In the genomic region with DNA sequence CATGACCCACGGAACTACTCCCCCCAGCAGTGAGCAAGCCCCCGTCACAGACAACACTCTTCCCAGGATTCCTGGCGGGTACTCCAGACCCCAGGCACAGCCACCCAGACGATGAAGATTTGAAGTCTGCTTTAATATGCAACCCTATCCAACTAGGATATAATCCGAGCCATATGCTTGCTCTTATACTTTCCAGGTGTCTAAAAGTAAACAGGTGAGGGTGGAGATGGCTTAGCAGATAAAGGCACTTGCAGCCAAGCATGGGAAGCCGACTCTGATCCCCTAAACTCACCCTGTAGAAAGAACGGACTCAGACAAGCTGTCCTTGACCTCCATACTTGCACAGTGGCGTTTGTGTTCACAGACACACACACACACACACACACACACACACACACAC, we compare ENCODE assay signal across 27 mouse cellular contexts. TPM values are rescaled to one million over a fixed set of nuclear protein-coding genes. Genes with fewer than 3 reads are reported as not detected.
A peak's percentile ranks its signal among the peaks of the same experiment; 100 is the strongest.
DNase-seq lines count a peak whose midpoint lies in the region; ATAC-seq lines count a peak whose summit lies in the region.
"Had no signal": no experiment of that assay in that cellular context is flagged by ENCODE, and none has a peak within 500 bp of the region (broad histone marks: within the 10 kb centered on the region; RNA-seq: fewer than 3 reads in every experiment).

No protein-coding gene starts in this region.

- H3K4me1 ChIP-seq in forebrain, embryonic 10.5 days: peaks cover 51% of the 10 kb centered on the region
- H3K4me1 ChIP-seq in forebrain, embryonic 16.5 days (replicated peaks; ENCODE audit: control insufficient read depth, insufficient read depth, low read length): peaks cover 12% of the 10 kb centered on the region
- H3K4me1 ChIP-seq in midbrain, embryonic 11.5 days (ENCODE audit: control insufficient read depth, insufficient read depth, low read length): peaks cover 3% of the 10 kb centered on the region
- H3K4me1 ChIP-seq in midbrain, embryonic 14.5 days (ENCODE audit: control insufficient read depth, insufficient read depth, low read length): no peaks in the 10 kb centered on the region
- peaks cover 43% of the 10 kb centered on the region for H3K4me1 ChIP-seq in embryonic facial prominence, embryonic 14.5 days (ENCODE audit: control insufficient read depth, insufficient read depth, low read length)
- H3K4me1 ChIP-seq in limb, embryonic 13.5 days: peaks cover 65% of the 10 kb centered on the region

- intact Hi-C loops in left cerebral cortex, postnatal 14 days (cut with DNase I): no loop called here

- H3K36me3 ChIP-seq in forebrain, embryonic 10.5 days (replicated peaks): no peaks in the 10 kb centered on the region
- H3K36me3 ChIP-seq in forebrain, embryonic 16.5 days (ENCODE audit: control insufficient read depth, insufficient read depth): no peaks in the 10 kb centered on the region
- H3K36me3 ChIP-seq in midbrain, embryonic 11.5 days (ENCODE audit: control insufficient read depth, insufficient read depth, low read length): no peaks in the 10 kb centered on the region
- H3K36me3 ChIP-seq in midbrain, embryonic 14.5 days (ENCODE audit: control insufficient read depth, insufficient read depth, low read length): no peaks in the 10 kb centered on the region
- no peaks in the 10 kb centered on the region for H3K36me3 ChIP-seq in embryonic facial prominence, embryonic 14.5 days (ENCODE audit: control insufficient read depth, insufficient read depth, low read length)
- peaks cover 1% of the 10 kb centered on the region; the same call in 1 of the 2 replicates for H3K36me3 ChIP-seq in limb, embryonic 13.5 days
- H3K36me3 ChIP-seq: hindbrain, embryonic 13.5 days; lung, embryonic 15.5 days; midbrain, embryonic 12.5 days; neural tube, embryonic 13.5 days had no signal

- no peak for ATAC-seq in forebrain, embryonic 16.5 days
- ATAC-seq in midbrain, embryonic 11.5 days (ENCODE audit: low FRiP score): no peak
- no peak for ATAC-seq in midbrain, embryonic 14.5 days (ENCODE audit: low FRiP score, low TSS enrichment)
- ATAC-seq in embryonic facial prominence, embryonic 14.5 days (ENCODE audit: low read depth): peak; percentile 67
- peak; percentile 38; the same call in 1 of the 2 replicates for ATAC-seq in limb, embryonic 13.5 days (ENCODE audit: low FRiP score, low read depth)
- ATAC-seq: intestine, postnatal 0 days; Patski had no signal

- H3K4me2 ChIP-seq in forebrain, embryonic 16.5 days (ENCODE audit: low read length): no peak overlapping the region
- H3K4me2 ChIP-seq in midbrain, embryonic 11.5 days: no peak overlapping the region
- H3K4me2 ChIP-seq in midbrain, embryonic 14.5 days (ENCODE audit: low read length): no peak overlapping the region
- peak overlapping the region; percentile 10 for H3K4me2 ChIP-seq in embryonic facial prominence, embryonic 14.5 days (ENCODE audit: low read depth, low read length)
- peak overlapping the region; percentile 21; the same call in 1 of the 2 replicates for H3K4me2 ChIP-seq in limb, embryonic 13.5 days (replicated peaks)
- H3K4me2 ChIP-seq: heart, embryonic 11.5 days; hindbrain, embryonic 13.5 days; liver, embryonic 11.5 days; lung, embryonic 15.5 days; midbrain, embryonic 12.5 days; neural tube, embryonic 13.5 days had no signal

- no peaks in the 10 kb centered on the region for H3K9me3 ChIP-seq in forebrain, embryonic 10.5 days
- H3K9me3 ChIP-seq in forebrain, embryonic 16.5 days (ENCODE audit: control insufficient read depth, low read length): no peaks in the 10 kb centered on the region
- H3K9me3 ChIP-seq in midbrain, embryonic 11.5 days (ENCODE audit: control insufficient read depth, low read length): no peaks in the 10 kb centered on the region
- no peaks in the 10 kb centered on the region for H3K9me3 ChIP-seq in midbrain, embryonic 14.5 days (ENCODE audit: control insufficient read depth, low read length)
- no peaks in the 10 kb centered on the region for H3K9me3 ChIP-seq in embryonic facial prominence, embryonic 14.5 days (ENCODE audit: control insufficient read depth, low read length)
- H3K9me3 ChIP-seq in limb, embryonic 13.5 days: no peaks in the 10 kb centered on the region
- H3K9me3 ChIP-seq: hindbrain, embryonic 13.5 days; lung, embryonic 15.5 days; midbrain, embryonic 12.5 days; neural tube, embryonic 13.5 days had no signal

- H3K4me3 ChIP-seq in forebrain, embryonic 10.5 days: no peak overlapping the region
- no peak overlapping the region for H3K4me3 ChIP-seq in forebrain, embryonic 16.5 days (replicated peaks; ENCODE audit: low read length)
- no peak overlapping the region for H3K4me3 ChIP-seq in midbrain, embryonic 11.5 days (ENCODE audit: low read depth, low read length)
- H3K4me3 ChIP-seq in midbrain, embryonic 14.5 days (replicated peaks; ENCODE audit: low read depth, low read length): no peak overlapping the region
- no peak overlapping the region for H3K4me3 ChIP-seq in embryonic facial prominence, embryonic 14.5 days (ENCODE audit: low read depth, low read length)
- no peak overlapping the region for H3K4me3 ChIP-seq in limb, embryonic 13.5 days
- H3K4me3 ChIP-seq: gastrocnemius, adult 2 months; hindbrain, embryonic 13.5 days; lung, embryonic 15.5 days; midbrain, embryonic 12.5 days; neural tube, embryonic 13.5 days had no signal

- WGBS in forebrain, embryonic 10.5 days: 57% methylated on average over 8 of the region's 8 CpGs
- 53% methylated on average over 8 of the region's 8 CpGs for WGBS in forebrain, embryonic 16.5 days
- WGBS in midbrain, embryonic 11.5 days: 66% methylated on average over 8 of the region's 8 CpGs
- WGBS in midbrain, embryonic 14.5 days: 66% methylated on average over 8 of the region's 8 CpGs
- WGBS in embryonic facial prominence, embryonic 14.5 days: 26% methylated on average over 8 of the region's 8 CpGs
- 33% methylated on average over 8 of the region's 8 CpGs for WGBS in limb, embryonic 13.5 days

- no peak overlapping the region for H3K9ac ChIP-seq in forebrain, embryonic 16.5 days (replicated peaks; ENCODE audit: low read depth, low read length)
- no peak overlapping the region for H3K9ac ChIP-seq in midbrain, embryonic 11.5 days (ENCODE audit: low read length)
- no peak overlapping the region for H3K9ac ChIP-seq in midbrain, embryonic 14.5 days (replicated peaks; ENCODE audit: low read length)
- H3K9ac ChIP-seq in embryonic facial prominence, embryonic 14.5 days (ENCODE audit: low read depth, low read length): no peak overlapping the region
- no peak overlapping the region for H3K9ac ChIP-seq in limb, embryonic 13.5 days
- H3K9ac ChIP-seq: hindbrain, embryonic 13.5 days; lung, embryonic 15.5 days; midbrain, embryonic 12.5 days; neural tube, embryonic 13.5 days had no signal

- peaks cover 2% of the 10 kb centered on the region for H3K27me3 ChIP-seq in forebrain, embryonic 10.5 days (ENCODE audit: poor library complexity, severe bottlenecking)
- no peaks in the 10 kb centered on the region for H3K27me3 ChIP-seq in forebrain, embryonic 16.5 days (replicated peaks; ENCODE audit: control insufficient read depth, insufficient read depth, low read length)
- H3K27me3 ChIP-seq in midbrain, embryonic 11.5 days (ENCODE audit: control insufficient read depth, insufficient read depth, low read length): no peaks in the 10 kb centered on the region
- no peaks in the 10 kb centered on the region for H3K27me3 ChIP-seq in midbrain, embryonic 14.5 days (ENCODE audit: control insufficient read depth, insufficient read depth, low read length)
- no peaks in the 10 kb centered on the region for H3K27me3 ChIP-seq in embryonic facial prominence, embryonic 14.5 days (replicated peaks; ENCODE audit: control insufficient read depth, insufficient read depth, low read length)
- H3K27me3 ChIP-seq in limb, embryonic 13.5 days: no peaks in the 10 kb centered on the region
- H3K27me3 ChIP-seq: lung, embryonic 15.5 days; neural tube, embryonic 13.5 days; Patski had no signal

- 0 out of 2 replicates have a peak overlapping the region, but pooled peaks have one; percentile 26 for H3K27ac ChIP-seq in forebrain, embryonic 10.5 days
- no peak overlapping the region for H3K27ac ChIP-seq in forebrain, embryonic 16.5 days (ENCODE audit: low read length)
- H3K27ac ChIP-seq in midbrain, embryonic 11.5 days (ENCODE audit: low read depth, low read length): no peak overlapping the region
- no peak overlapping the region for H3K27ac ChIP-seq in midbrain, embryonic 14.5 days (replicated peaks; ENCODE audit: low read depth, low read length)
- H3K27ac ChIP-seq in embryonic facial prominence, embryonic 14.5 days (replicated peaks; ENCODE audit: low read depth, low read length): peak overlapping the region; percentile 45; the same call in 1 of the 2 replicates
- peak overlapping the region; percentile 7; the same call in 1 of the 2 replicates for H3K27ac ChIP-seq in limb, embryonic 13.5 days
- H3K27ac ChIP-seq: hindbrain, embryonic 13.5 days; lung, embryonic 15.5 days; midbrain, embryonic 12.5 days; neural tube, embryonic 13.5 days had no signal

- DNase-seq in forebrain, embryonic 10.5 days (ENCODE audit: extremely low spot score, low spot score): no peak
- peak; percentile 80 for DNase-seq in midbrain, embryonic 11.5 days (ENCODE audit: low spot score, missing footprints)
- no peak for DNase-seq in midbrain, embryonic 14.5 days
- peak; percentile 58 for DNase-seq in embryonic facial prominence, embryonic 14.5 days (ENCODE audit: low spot score)
- DNase-seq in left cerebral cortex, postnatal 14 days (ENCODE audit: low spot score in 2 of 2): no peak
- no peak for DNase-seq in thymus, adult 18-20 months
- DNase-seq: adrenal gland, postnatal 10 days; cerebellum, adult 11-12 months; gastrocnemius, adult 2 months; gastrocnemius, postnatal 36 days; heart, adult 18-20 months; heart, postnatal 36 days; kidney, adult 9 months; kidney, postnatal 25 days; lung, postnatal 36 days; right cerebral cortex, postnatal 4 days; thymus, postnatal 14 days had no signal

RNA-seq across cellular contexts. Expression of a gene that starts 8.4 kb away (rescaled TPM):
- 10.6 and 12.2 TPM in 2 replicates for polyA plus RNA-seq in forebrain, embryonic 10.5 days (2016; fragmentation: Nextera tagmentation; extraction: Ambion mirVana)
- 4.1 and 5.3 TPM in 2 replicates for polyA plus RNA-seq in forebrain, embryonic 16.5 days (2015; fragmentation: Nextera tagmentation; extraction: Ambion mirVana)
- 5.9 and 6.0 TPM in 2 replicates for polyA plus RNA-seq in midbrain, embryonic 11.5 days (2014; fragmentation: Nextera tagmentation; extraction: Ambion mirVana)
- 2.4 and 4.5 TPM in 2 replicates for polyA plus RNA-seq in midbrain, embryonic 14.5 days (2014; fragmentation: Nextera tagmentation; extraction: Ambion mirVana)
- 23.6 and 27.0 TPM in 2 replicates for polyA plus RNA-seq in embryonic facial prominence, embryonic 14.5 days (2014; fragmentation: Nextera tagmentation; extraction: Ambion mirVana)
- 17.8 and 18.1 TPM in 2 replicates for polyA plus RNA-seq in limb, embryonic 13.5 days (2015; fragmentation: Nextera tagmentation; extraction: Ambion mirVana)
- total RNA-seq in left cerebral cortex, postnatal 14 days (2021): 10 to 100 TPM; 29.6 to 33.9 TPM

Comparison
In these comparisons a context has a peak if more than half of its experiments do, and no peak if none do; other contexts are left out.
1. DNase-seq: peak in midbrain, embryonic 11.5 days (single experiment) and embryonic facial prominence, embryonic 14.5 days (single experiment); none in forebrain, embryonic 10.5 days (single experiment), midbrain, embryonic 14.5 days (single experiment), left cerebral cortex, postnatal 14 days (0 of 2) and thymus, adult 18-20 months (0 of 2).
2. H3K27ac ChIP-seq: peak in forebrain, embryonic 10.5 days (single experiment), embryonic facial prominence, embryonic 14.5 days (single experiment) and limb, embryonic 13.5 days (single experiment); none in forebrain, embryonic 16.5 days (single experiment), midbrain, embryonic 11.5 days (single experiment) and midbrain, embryonic 14.5 days (single experiment).
3. ATAC-seq: peak in embryonic facial prominence, embryonic 14.5 days (single experiment) and limb, embryonic 13.5 days (single experiment); none in forebrain, embryonic 16.5 days (single experiment), midbrain, embryonic 11.5 days (single experiment) and midbrain, embryonic 14.5 days (single experiment).
4. H3K4me2 ChIP-seq: peak in embryonic facial prominence, embryonic 14.5 days (single experiment) and limb, embryonic 13.5 days (single experiment); none in forebrain, embryonic 16.5 days (single experiment), midbrain, embryonic 11.5 days (single experiment) and midbrain, embryonic 14.5 days (single experiment).